Mouse (Mus musculus) cerebellum, adult (tissue): Measurements from ENCODE around the gene Arhgef16.

Experiments
- ATAC-seq: cut with Nextera tagmentation; 2 replicates; pipeline ENCODE4 v1.9.2; 2017; ENCODE audit warnings: mild to moderate bottlenecking, moderate library complexity, mixed read lengths; ENCODE audit not compliant: insufficient number of reproducible peaks, low FRiP score, low TSS enrichment

Arhgef16 gene

GRCm38 (mm10) chr4:154294262-154294731 is 7.2 kb downstream of the Arhgef16 start:
- no peak for ATAC-seq

- ATAC-seq = no peak
These were observed 7.7 kb downstream of the Arhgef16 start for GRCm38 (mm10) chr4:154293735-154294201.

- ATAC-seq = no peak
These were observed 17.8 kb downstream of the Arhgef16 start for GRCm38 (mm10) chr4:154283671-154284070.

- no peak for ATAC-seq
These were observed 22.0 kb downstream of the Arhgef16 start for GRCm38 (mm10) chr4:154279481-154279880.

DNA sequence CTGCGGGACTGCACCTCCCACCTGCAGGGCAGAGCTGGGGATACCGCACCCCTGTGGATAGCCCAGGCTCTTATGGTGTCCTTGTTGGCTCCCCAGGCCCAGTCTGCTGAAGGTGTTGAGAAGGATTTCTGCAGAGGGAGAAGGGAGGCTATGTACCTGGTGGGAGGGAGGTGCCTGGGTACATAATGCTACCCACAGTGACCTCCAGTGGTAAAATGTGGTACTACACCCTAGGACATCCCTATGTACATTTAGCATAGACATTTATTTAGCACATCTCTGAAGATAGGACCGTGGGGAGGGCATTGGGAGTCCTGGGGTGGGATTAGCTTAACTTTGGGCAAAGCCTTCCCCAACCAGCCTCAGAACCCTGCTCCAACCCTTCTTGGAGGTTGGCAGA is 28.5 kb downstream of the Arhgef16 start:
- ATAC-seq = no peak

DNA sequence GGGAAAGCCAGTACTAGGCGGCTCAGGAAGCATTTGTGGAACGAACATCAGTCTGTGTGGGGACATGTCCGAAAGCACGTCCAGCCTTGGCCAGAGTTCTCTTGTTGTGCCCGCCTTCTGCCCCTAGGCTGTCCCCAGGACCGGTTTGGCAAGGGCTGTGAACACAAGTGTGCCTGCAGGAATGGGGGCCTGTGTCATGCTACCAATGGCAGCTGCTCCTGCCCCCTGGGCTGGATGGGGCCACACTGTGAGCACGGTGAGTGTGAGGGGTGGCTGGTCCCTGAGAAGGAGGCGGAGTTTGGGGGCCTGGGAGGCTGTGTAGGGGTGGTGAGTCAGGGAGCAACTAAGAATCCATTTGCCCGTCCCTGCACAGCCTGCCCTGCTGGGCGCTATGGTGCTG is 32.0 kb downstream of the Arhgef16 start:
- no peak for ATAC-seq

GRCm38 (mm10) chr4:154267511-154267910 is 34.0 kb downstream of the Arhgef16 start:
- ATAC-seq = 0 out of 2 replicates have a peak, but pooled peaks have one; percentile 22

DNA sequence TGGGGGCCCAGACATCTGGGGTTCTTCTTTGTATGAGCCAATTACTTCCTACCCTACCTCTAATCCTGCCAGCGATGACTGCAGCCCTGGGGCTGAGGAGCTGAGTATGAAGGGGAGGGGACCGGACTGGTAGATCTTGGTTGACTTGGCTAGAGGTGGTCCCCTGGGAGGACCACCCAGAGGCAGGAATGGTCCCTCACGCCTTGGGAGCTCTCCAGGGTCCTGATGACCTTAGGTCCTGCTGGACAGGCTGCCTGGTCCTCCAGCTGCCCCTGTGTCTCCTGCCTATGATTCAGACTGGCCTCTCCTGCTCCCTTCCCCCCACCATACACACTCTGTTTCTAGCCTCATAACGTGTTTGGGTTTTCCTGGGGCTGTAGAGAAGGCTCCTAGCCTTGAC is 39.4 kb downstream of the Arhgef16 start:
- ATAC-seq = no peak

DNA sequence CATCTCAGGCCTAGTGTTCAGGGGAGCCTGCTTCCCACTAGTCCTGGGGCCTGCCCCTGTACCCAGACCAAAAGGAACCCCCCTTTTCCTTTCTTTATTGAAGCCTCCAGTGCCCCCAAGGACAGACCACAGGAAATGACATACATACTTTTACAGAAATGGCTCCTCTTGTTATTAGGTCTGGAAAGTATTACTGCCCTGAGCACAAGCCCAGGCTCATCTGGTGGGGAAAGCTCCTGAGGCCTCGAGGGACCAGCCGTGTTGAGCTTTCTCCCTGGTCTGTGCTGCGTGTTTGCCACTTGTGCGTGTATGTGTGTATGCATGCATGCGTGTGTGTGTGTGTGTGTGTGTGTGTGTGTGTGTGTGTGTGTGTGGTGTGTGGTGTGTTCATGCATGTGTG is 40.7 kb downstream of the Arhgef16 start:
- ATAC-seq = no peak

GRCm38 (mm10) chr4:154252537-154253255 is 48.8 kb downstream of the Arhgef16 start:
- ATAC-seq = no peak

DNA sequence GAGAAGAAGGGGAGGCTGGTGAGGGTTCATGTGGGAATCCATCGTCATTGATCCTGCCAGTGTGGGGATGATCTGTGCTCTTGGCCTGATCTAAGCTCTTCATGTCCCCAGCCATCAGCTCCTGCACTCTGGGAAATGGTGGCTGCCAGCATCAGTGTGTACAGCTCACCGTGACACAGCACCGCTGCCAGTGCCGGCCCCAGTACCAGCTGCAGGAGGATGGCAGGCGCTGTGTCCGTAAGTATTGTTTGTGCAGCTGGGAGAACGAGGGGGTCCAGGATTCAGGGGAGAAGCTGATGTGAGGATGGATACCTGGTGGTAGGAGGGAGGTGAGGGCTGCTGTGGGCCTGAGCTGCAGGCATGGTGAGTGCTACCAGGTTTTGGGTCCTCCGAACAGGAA is 52.2 kb downstream of the Arhgef16 start:
- ATAC-seq = no peak

DNA sequence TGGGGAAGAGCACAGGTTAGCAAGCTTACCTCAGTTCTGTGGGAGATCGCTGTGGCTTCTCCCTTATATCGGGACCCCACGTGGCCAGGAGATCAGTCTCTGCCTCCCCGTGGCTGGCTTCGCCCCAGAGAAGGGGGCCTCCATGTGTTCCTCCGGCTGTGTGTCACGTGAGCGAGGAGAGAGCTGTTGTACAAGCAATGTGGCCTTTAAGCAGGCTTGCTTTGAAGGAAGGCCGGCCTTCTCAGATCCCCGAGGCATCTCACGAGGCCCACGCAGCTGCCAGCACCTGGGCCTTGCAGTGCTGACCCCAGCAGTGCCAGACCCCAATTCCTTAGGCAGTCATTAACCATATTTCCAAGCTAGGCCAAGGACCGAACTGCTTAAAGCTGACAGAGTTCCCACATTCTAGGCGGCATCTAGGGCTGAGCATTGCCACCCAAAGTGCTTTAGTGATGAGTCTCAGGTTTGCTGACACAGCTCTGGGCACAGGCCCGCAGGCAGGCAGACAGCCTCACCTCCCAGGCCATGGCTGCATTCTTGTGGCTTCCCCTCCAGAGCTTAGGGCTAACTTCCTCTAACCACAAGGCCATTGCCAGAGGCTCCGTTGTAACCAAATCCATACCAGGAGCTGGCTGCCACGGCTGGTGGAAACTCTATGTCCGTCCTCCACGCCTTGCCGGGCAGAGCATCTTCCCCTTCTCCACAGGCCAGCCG is 53.2 kb downstream of the Arhgef16 start:
- no peak for ATAC-seq

GRCm38 (mm10) chr4:154247207-154248091 is 54.0 kb downstream of the Arhgef16 start:
- no peak for ATAC-seq

DNA sequence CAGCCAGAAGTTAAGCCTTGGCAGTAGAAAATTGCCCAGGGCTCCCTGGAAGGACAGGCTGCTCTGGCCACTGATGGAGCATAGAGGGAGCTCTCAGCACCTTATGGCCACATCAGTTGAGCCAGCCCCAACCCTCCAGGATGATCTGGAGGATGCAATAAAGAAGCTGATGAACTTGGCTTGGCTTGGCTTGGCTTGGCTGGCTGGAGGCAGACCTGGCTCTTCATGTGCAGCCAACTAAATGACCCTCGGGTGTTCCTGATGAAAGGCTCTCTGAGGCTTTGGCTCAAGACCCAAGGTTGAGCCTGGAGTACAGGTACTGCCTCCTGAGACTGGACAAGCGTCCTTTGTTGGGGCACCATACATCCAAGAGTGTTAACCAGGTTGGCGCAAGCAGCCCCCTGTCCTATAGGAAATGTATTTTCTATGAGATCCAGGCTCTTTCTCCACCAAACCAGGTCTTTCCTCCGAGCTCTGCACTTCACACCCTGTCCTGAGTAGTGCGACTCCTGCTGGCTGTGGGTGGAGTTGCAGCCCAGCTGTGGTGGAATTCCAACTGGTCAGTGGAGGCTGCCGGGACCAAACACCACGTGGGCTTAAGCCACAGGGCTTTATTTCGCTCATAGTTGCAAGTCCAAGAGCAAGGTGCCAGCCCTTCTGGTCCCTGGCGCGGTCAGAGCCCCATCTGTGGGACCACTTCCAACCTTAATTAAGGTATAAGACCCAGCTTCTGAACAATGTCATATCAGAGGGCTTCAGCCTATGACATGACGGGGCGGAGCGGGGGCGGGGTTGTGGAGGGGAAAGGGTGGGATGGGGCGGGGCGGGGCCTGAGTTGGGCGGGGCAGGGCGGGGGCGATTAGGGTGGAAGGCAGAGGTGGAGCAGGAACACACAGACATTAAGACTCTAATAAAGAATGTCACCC is 55.1 kb downstream of the Arhgef16 start:
- no peak for ATAC-seq

- ATAC-seq = no peak
These were observed 56.1 kb downstream of the Arhgef16 start for GRCm38 (mm10) chr4:154245342-154245741.

DNA sequence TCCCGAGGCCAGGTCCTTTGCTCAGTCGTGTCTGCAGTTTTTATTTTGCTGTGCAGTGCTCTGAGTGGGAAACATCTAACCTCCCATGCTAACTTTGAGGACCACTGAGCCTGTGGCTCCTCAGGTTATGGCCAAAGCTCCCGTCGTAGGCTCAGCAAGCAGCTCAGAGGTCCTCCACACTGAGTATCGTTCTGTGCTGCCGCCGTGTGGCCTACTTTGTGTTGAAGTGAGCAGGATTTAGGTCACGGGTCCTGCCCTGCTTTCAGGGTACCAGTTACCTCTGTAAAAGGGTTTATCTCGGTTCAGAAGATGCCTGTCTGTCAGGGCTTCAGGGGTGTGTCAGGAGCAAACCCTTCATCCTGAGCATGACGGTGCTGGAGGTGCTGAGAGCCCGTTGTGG is 60.9 kb downstream of the Arhgef16 start:
- ATAC-seq = no peak

- no peak for ATAC-seq
These were observed 62.3 kb downstream of the Arhgef16 start for GRCm38 (mm10) chr4:154239199-154239598.

GRCm38 (mm10) chr4:154237306-154237705 is 64.2 kb downstream of the Arhgef16 start:
- no peak for ATAC-seq

DNA sequence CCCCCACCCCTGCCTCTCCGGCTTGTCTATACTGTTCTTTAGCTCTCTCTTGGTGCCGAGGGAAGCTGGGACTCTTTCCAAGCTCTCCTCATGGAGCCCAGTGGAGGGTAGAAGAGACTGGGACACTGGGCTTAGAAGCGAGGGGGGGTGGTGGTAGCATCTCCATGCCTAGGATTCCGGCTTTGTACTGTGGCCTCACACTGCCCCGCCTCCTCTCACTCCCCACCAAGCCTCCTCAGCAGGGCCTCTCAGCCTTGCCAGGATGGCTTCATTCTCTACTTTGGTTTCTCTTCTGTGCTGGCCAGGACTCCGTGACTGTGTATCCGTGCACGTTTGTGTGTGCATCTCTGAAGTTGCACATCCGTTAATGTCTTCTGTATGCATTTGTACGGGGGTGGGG is 64.6 kb downstream of the Arhgef16 start:
- ATAC-seq = no peak

GRCm38 (mm10) chr4:154236001-154236400 is 65.5 kb downstream of the Arhgef16 start:
- no peak for ATAC-seq
